Mouse (Mus musculus) liver, embryonic 12.5 days (tissue): ENCODE measurements around the gene Ell2. TPM values are rescaled to one million over a fixed set of nuclear protein-coding genes. Genes with fewer than 3 reads are reported as not detected.

Experiments
- ATAC-seq: fragments of 200-750 bp; cut with Nextera tagmentation; 2 replicates; pipeline ENCODE4 v1.8.0; 2017; ENCODE audit warnings: moderate number of reproducible peaks, mild to moderate bottlenecking, moderate library complexity
- H3K27ac ChIP-seq: fragments of 300-500 bp; sonication (generic); 2 replicates; pipeline ENCODE4 v1.5.1; 2016; ENCODE audit warnings: mild to moderate bottlenecking
- H3K27me3 ChIP-seq: fragments of 300-500 bp; sonication (generic); replicated peaks from 2 replicates; pipeline ENCODE4 v1.6.1; 2016; ENCODE audit warnings: mild to moderate bottlenecking, moderate library complexity
- H3K36me3 ChIP-seq: fragments of 300-500 bp; sonication (generic); 2 replicates; pipeline ENCODE4 v1.6.1; 2016; ENCODE audit warnings: mild to moderate bottlenecking, moderate library complexity
- H3K4me1 ChIP-seq: fragments of 300-500 bp; sonication (generic); 2 replicates; pipeline ENCODE4 v1.6.1; 2016
- H3K4me2 ChIP-seq: fragments of 300-500 bp; sonication (generic); 2 replicates; pipeline ENCODE4 v1.6.1; 2016; ENCODE audit warnings: mild to moderate bottlenecking, moderate library complexity
- H3K4me3 ChIP-seq: fragments of 300-500 bp; sonication (generic); 2 replicates; pipeline ENCODE4 v1.5.1; 2016; ENCODE audit warnings: mild to moderate bottlenecking, moderate library complexity
- H3K9ac ChIP-seq: fragments of 300-500 bp; sonication (generic); 2 replicates; pipeline ENCODE4 v1.6.1; 2016; ENCODE audit warnings: mild to moderate bottlenecking, moderate library complexity
- H3K9me3 ChIP-seq: fragments of 300-500 bp; sonication (generic); replicated peaks from 2 replicates; pipeline ENCODE4 v1.6.1; 2016; ENCODE audit warnings: mild to moderate bottlenecking, moderate library complexity
- WGBS: fragments of 180-500 bp; shearing (Covaris S2); methylation state at CpG from one replicate; pipeline ENCODE4 v1.1.7; 2016; ENCODE audit not compliant: insufficient replicate concordance; 5-methylcytosine and 5-hydroxymethylcytosine counted together
- polyA plus RNA-seq: library from polyadenylated mRNA; unstranded; fragments of >200 nt; fragmentation: Nextera tagmentation; extraction: Ambion mirVana; gene quantifications from 2 replicates; pipeline ENCODE4 v1.2.1, GENCODE M21; 2016

Ell2 gene
- polyA plus RNA-seq, 1 experiment from 2014 or later: 59.6 TPM

- no peak for ATAC-seq
- Histone ChIP-seq H3K27me3 (no peaks in the 10 kb centered on the region), H3K4me2 (no peak overlapping the region), H3K27ac (no peak overlapping the region), H3K36me3 (peaks cover 72% of the 10 kb centered on the region), H3K9me3 (no peaks in the 10 kb centered on the region), H3K9ac (no peak overlapping the region), H3K4me1 (no peaks in the 10 kb centered on the region), H3K4me3 (no peak overlapping the region)
Measured at GRCm38 (mm10) chr13:75775961-75776360, 69.4 kb downstream of the Ell2 start.

GRCm38 (mm10) chr13:75776692-75777091 lies 70.1 kb downstream of the Ell2 start:
- no peak overlapping the region for H3K4me3 ChIP-seq
- WGBS: 86% methylated on average over 1 of the region's 1 CpGs
- H3K4me2 ChIP-seq: no peak overlapping the region
- no peaks in the 10 kb centered on the region for H3K27me3 ChIP-seq
- no peak overlapping the region for H3K9ac ChIP-seq
- H3K4me1 ChIP-seq: no peaks in the 10 kb centered on the region
- H3K36me3 ChIP-seq: peaks cover 66% of the 10 kb centered on the region
- no peak for ATAC-seq
- H3K9me3 ChIP-seq: no peaks in the 10 kb centered on the region
- no peak overlapping the region for H3K27ac ChIP-seq

GRCm38 (mm10) chr13:75778156-75778555 lies 71.6 kb downstream of the Ell2 start:
- H3K4me2 ChIP-seq: no peak overlapping the region
- H3K4me1 ChIP-seq: no peaks in the 10 kb centered on the region
- H3K27ac ChIP-seq: no peak overlapping the region
- H3K4me3 ChIP-seq: no peak overlapping the region
- WGBS: 71% methylated on average over 6 of the region's 6 CpGs
- no peaks in the 10 kb centered on the region for H3K9me3 ChIP-seq
- peaks cover 54% of the 10 kb centered on the region for H3K36me3 ChIP-seq
- no peaks in the 10 kb centered on the region for H3K27me3 ChIP-seq
- no peak overlapping the region for H3K9ac ChIP-seq
- ATAC-seq: no peak

GRCm38 (mm10) chr13:75779169-75779568 lies 72.6 kb downstream of the Ell2 start:
- WGBS: 80% methylated on average over 2 of the region's 2 CpGs

GRCm38 (mm10) chr13:75780096-75780495 lies 73.5 kb downstream of the Ell2 start:
- H3K4me1 ChIP-seq: no peaks in the 10 kb centered on the region
- H3K9me3 ChIP-seq: no peaks in the 10 kb centered on the region
- H3K4me2 ChIP-seq: no peak overlapping the region
- WGBS: 86% methylated on average over 2 of the region's 2 CpGs
- no peak overlapping the region for H3K4me3 ChIP-seq
- H3K27ac ChIP-seq: no peak overlapping the region
- no peaks in the 10 kb centered on the region for H3K27me3 ChIP-seq
- H3K9ac ChIP-seq: no peak overlapping the region
- ATAC-seq: no peak
- H3K36me3 ChIP-seq: peaks cover 40% of the 10 kb centered on the region

More at GRCm38 (mm10) chr13:75779169-75779568, 72.6 kb downstream of the Ell2 start:
- ATAC-seq: no peak
- Histone ChIP-seq H3K27ac (no peak overlapping the region), H3K9ac (no peak overlapping the region), H3K36me3 (peaks cover 44% of the 10 kb centered on the region), H3K9me3 (no peaks in the 10 kb centered on the region), H3K27me3 (no peaks in the 10 kb centered on the region), H3K4me1 (no peaks in the 10 kb centered on the region), H3K4me2 (no peak overlapping the region), H3K4me3 (no peak overlapping the region)

GRCm38 (mm10) chr13:75785726-75786125 lies 79.2 kb downstream of the Ell2 start:
- Histone ChIP-seq H3K9ac (no peak overlapping the region), H3K4me3 (no peak overlapping the region), H3K27me3 (no peaks in the 10 kb centered on the region), H3K4me1 (no peaks in the 10 kb centered on the region), H3K27ac (no peak overlapping the region), H3K4me2 (no peak overlapping the region), H3K9me3 (no peaks in the 10 kb centered on the region), H3K36me3 (peaks cover 20% of the 10 kb centered on the region)
- WGBS: 69% methylated on average over 4 of the region's 4 CpGs
- ATAC-seq: no peak

GRCm38 (mm10) chr13:75786264-75786663 lies 79.7 kb downstream of the Ell2 start:
- no peak for ATAC-seq
- 90% methylated on average over 11 of the region's 11 CpGs for WGBS
- Histone ChIP-seq H3K9me3 (no peaks in the 10 kb centered on the region), H3K4me2 (no peak overlapping the region), H3K4me3 (no peak overlapping the region), H3K27me3 (no peaks in the 10 kb centered on the region), H3K9ac (no peak overlapping the region), H3K36me3 (peaks cover 20% of the 10 kb centered on the region), H3K4me1 (no peaks in the 10 kb centered on the region), H3K27ac (no peak overlapping the region)

- Histone ChIP-seq H3K9ac (no peak overlapping the region), H3K4me3 (no peak overlapping the region), H3K4me2 (no peak overlapping the region), H3K27ac (no peak overlapping the region), H3K27me3 (no peaks in the 10 kb centered on the region), H3K4me1 (no peaks in the 10 kb centered on the region), H3K36me3 (peaks cover 20% of the 10 kb centered on the region), H3K9me3 (no peaks in the 10 kb centered on the region)
- WGBS: 69% methylated on average over 3 of the region's 3 CpGs
- no peak for ATAC-seq
Measured at GRCm38 (mm10) chr13:75787364-75787763, 80.8 kb downstream of the Ell2 start.

GRCm38 (mm10) chr13:75788178-75788577 lies 81.6 kb downstream of the Ell2 start:
- Histone ChIP-seq H3K9ac (no peak overlapping the region), H3K27ac (no peak overlapping the region), H3K4me2 (no peak overlapping the region), H3K4me1 (peaks cover under 1% of the 10 kb centered on the region), H3K4me3 (no peak overlapping the region), H3K36me3 (peaks cover 20% of the 10 kb centered on the region), H3K27me3 (no peaks in the 10 kb centered on the region), H3K9me3 (no peaks in the 10 kb centered on the region)
- no peak for ATAC-seq
- WGBS: 59% methylated on average over 4 of the region's 4 CpGs

- Histone ChIP-seq H3K27ac (no peak overlapping the region), H3K36me3 (peaks cover 20% of the 10 kb centered on the region), H3K27me3 (no peaks in the 10 kb centered on the region), H3K9me3 (no peaks in the 10 kb centered on the region), H3K9ac (no peak overlapping the region), H3K4me3 (no peak overlapping the region), H3K4me2 (no peak overlapping the region), H3K4me1 (peaks cover 12% of the 10 kb centered on the region)
- ATAC-seq: no peak
- 70% methylated on average over 2 of the region's 2 CpGs for WGBS
Measured at GRCm38 (mm10) chr13:75789061-75789834, 82.7 kb downstream of the Ell2 start.

- no peak overlapping the region for H3K4me2 ChIP-seq
- no peaks in the 10 kb centered on the region for H3K27me3 ChIP-seq
- peaks cover 11% of the 10 kb centered on the region for H3K36me3 ChIP-seq
- no peak overlapping the region for H3K4me3 ChIP-seq
- ATAC-seq: no peak
- 75% methylated on average over 1 of the region's 1 CpGs for WGBS
- H3K27ac ChIP-seq: no peak overlapping the region
- no peaks in the 10 kb centered on the region for H3K9me3 ChIP-seq
- H3K4me1 ChIP-seq: peaks cover 17% of the 10 kb centered on the region
- no peak overlapping the region for H3K9ac ChIP-seq
Measured at GRCm38 (mm10) chr13:75790550-75791205, 84.1 kb downstream of the Ell2 start.

GRCm38 (mm10) chr13:75793863-75794629 lies 87.5 kb downstream of the Ell2 start:
- no peaks in the 10 kb centered on the region for H3K36me3 ChIP-seq
- no peak overlapping the region; the same call in 1 of the 2 replicates for H3K27ac ChIP-seq
- WGBS: 47% methylated on average over 6 of the region's 6 CpGs
- ATAC-seq: no peak
- no peak overlapping the region for H3K9ac ChIP-seq
- H3K9me3 ChIP-seq: no peaks in the 10 kb centered on the region
- H3K27me3 ChIP-seq: no peaks in the 10 kb centered on the region
- peaks cover 28% of the 10 kb centered on the region for H3K4me1 ChIP-seq
- H3K4me2 ChIP-seq: no peak overlapping the region
- H3K4me3 ChIP-seq: no peak overlapping the region
